In the genomic region with DNA sequence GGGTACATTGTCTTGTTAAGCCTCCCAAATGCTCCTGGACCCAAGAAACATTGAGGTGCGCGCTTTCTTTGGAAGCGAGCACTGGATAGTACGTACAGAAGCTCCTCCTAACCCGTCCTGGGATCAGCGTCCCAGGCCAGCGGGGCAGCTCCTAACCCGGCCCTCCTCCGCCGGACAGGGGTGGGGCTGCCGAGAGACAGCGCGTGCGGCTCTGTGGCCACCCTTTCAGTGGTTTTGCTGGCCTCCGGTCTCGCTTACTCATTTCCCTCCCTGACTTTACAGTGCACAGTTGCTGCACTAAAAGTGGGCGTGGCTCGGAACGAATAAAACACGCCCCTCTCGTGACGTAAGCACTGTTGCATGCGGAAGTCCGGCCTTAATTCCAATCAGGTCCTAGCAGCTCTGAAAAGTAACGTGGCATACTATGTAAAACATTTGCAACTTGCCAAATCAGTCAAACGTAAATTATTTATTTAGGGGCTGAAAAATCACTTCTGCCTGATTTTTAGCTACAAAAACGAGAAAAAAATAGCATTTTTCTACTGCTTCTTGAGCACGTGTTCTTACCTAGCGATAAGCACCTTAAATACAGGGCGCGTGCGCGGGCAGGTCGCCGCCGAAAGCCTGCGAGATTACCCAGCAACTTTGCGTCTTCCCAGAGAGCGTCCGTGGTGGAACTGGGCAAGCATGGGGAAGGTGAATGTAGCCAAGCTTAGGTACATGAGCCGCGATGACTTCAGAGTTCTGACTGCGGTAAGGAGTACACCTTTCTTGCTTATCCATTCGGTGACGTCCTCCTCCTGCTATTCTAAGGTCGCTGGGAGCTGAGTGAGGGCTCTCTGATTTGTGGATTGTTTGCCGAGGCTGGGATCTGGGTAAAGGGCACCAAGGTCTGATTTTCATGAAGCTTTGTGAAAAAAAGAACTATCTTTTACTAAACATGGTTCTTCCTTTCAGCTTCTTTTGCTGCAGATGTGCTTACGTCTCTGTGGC, we compare ENCODE assay signal across 7 mouse cellular contexts. TPM values are rescaled to one million over a fixed set of nuclear protein-coding genes. Genes with fewer than 3 reads are reported as not detected.
DNase-seq lines count a peak whose midpoint lies in the region; ATAC-seq lines count a peak whose summit lies in the region.

Riok2 (plus strand) TSS at position 392 of the 993 bp plus-strand sequence.

- peak within 1 kb of the TSS; percentile 73 for H3K4me2 ChIP-seq in embryonic facial prominence, embryonic 12.5 days (replicated peaks)
- peak within 1 kb of the TSS; percentile 56 for H3K4me2 ChIP-seq in limb, embryonic 11.5 days (ENCODE audit: low read depth, severe bottlenecking)
- peak within 1 kb of the TSS; percentile 66 for H3K4me2 ChIP-seq in midbrain, embryonic 14.5 days (ENCODE audit: low read length)

- H3K27ac ChIP-seq in embryonic facial prominence, embryonic 12.5 days, result peak within 1 kb of the TSS; percentile 89
- H3K27ac ChIP-seq in limb, embryonic 11.5 days (replicated peaks; ENCODE audit: low read depth, low read length), result peak within 1 kb of the TSS; percentile 49; the same call in 1 of the 2 replicates
- peak within 1 kb of the TSS; percentile 80 for H3K27ac ChIP-seq in midbrain, embryonic 14.5 days (replicated peaks; ENCODE audit: low read depth, low read length)

- H3K4me3 ChIP-seq in embryonic facial prominence, embryonic 12.5 days, result peak within 1 kb of the TSS; percentile 75
- H3K4me3 ChIP-seq in limb, embryonic 11.5 days (ENCODE audit: low read depth, low read length), result peak within 1 kb of the TSS; percentile 45
- H3K4me3 ChIP-seq in midbrain, embryonic 14.5 days (replicated peaks; ENCODE audit: low read depth, low read length), result peak within 1 kb of the TSS; percentile 48

- under 1% methylated on average over 48 of the region's 48 CpGs for WGBS in embryonic facial prominence, embryonic 12.5 days
- 0% methylated on average over 48 of the region's 48 CpGs for WGBS in limb, embryonic 11.5 days
- WGBS in midbrain, embryonic 14.5 days, result under 1% methylated on average over 48 of the region's 48 CpGs

- peak; percentile 97 for ATAC-seq in embryonic facial prominence, embryonic 12.5 days (ENCODE audit: insufficient number of reproducible peaks, insufficient read depth, low FRiP score, low TSS enrichment)
- ATAC-seq in limb, embryonic 11.5 days (ENCODE audit: insufficient number of reproducible peaks, low FRiP score, low TSS enrichment, low read depth), result peak; percentile 98
- ATAC-seq in midbrain, embryonic 14.5 days (ENCODE audit: low FRiP score, low TSS enrichment), result peak; percentile 99

- peak; percentile 87 for DNase-seq in adrenal gland, postnatal 25 days
- peak; percentile 100 for DNase-seq in heart, adult 11 months
- peak; percentile 97 for DNase-seq in kidney, adult 18-20 months
- DNase-seq in limb, embryonic 11.5 days (ENCODE audit: low spot score), result peak; percentile 97
- DNase-seq in midbrain, embryonic 14.5 days, result peak; percentile 99
- DNase-seq in spleen, adult 18-20 months, result peak; percentile 90 to 93

- H3K4me1 ChIP-seq in embryonic facial prominence, embryonic 12.5 days, result peaks cover 15% of the 10 kb centered on the region
- no peaks in the 10 kb centered on the region for H3K4me1 ChIP-seq in limb, embryonic 11.5 days (ENCODE audit: control insufficient read depth, insufficient read depth, low read length)
- peaks cover 11% of the 10 kb centered on the region for H3K4me1 ChIP-seq in midbrain, embryonic 14.5 days (ENCODE audit: control insufficient read depth, insufficient read depth, low read length)

- no peaks in the 10 kb centered on the region for H3K27me3 ChIP-seq in embryonic facial prominence, embryonic 12.5 days
- H3K27me3 ChIP-seq in limb, embryonic 11.5 days (ENCODE audit: control insufficient read depth, insufficient read depth, low read length), result no peaks in the 10 kb centered on the region
- no peaks in the 10 kb centered on the region for H3K27me3 ChIP-seq in midbrain, embryonic 14.5 days (ENCODE audit: control insufficient read depth, insufficient read depth, low read length)

- peaks cover 12% of the 10 kb centered on the region; the same call in 1 of the 2 replicates for H3K36me3 ChIP-seq in embryonic facial prominence, embryonic 12.5 days
- no peaks in the 10 kb centered on the region; the same call in 1 of the 2 replicates for H3K36me3 ChIP-seq in limb, embryonic 11.5 days (ENCODE audit: control insufficient read depth, insufficient read depth, low read length)
- peaks cover 12% of the 10 kb centered on the region for H3K36me3 ChIP-seq in midbrain, embryonic 14.5 days (ENCODE audit: control insufficient read depth, insufficient read depth, low read length)

- peak within 1 kb of the TSS; percentile 72 for H3K9ac ChIP-seq in embryonic facial prominence, embryonic 12.5 days
- H3K9ac ChIP-seq in limb, embryonic 11.5 days (ENCODE audit: low read length), result peak within 1 kb of the TSS; percentile 71
- H3K9ac ChIP-seq in midbrain, embryonic 14.5 days (replicated peaks; ENCODE audit: low read length), result peak within 1 kb of the TSS; percentile 70

- H3K9me3 ChIP-seq in embryonic facial prominence, embryonic 12.5 days, result no peaks in the 10 kb centered on the region
- H3K9me3 ChIP-seq in limb, embryonic 11.5 days (ENCODE audit: control insufficient read depth, low read length), result no peaks in the 10 kb centered on the region
- no peaks in the 10 kb centered on the region for H3K9me3 ChIP-seq in midbrain, embryonic 14.5 days (ENCODE audit: control insufficient read depth, low read length)

RNA-seq across cellular contexts. Expression of gene Riok2, which starts in this region (rescaled TPM):
- total RNA-seq in adrenal gland, postnatal 25 days (2021), result 37.4 and 43.5 TPM in 2 replicates
- 33.0 and 33.5 TPM in 2 replicates for polyA plus RNA-seq in embryonic facial prominence, embryonic 12.5 days (2016; fragmentation: Nextera tagmentation; extraction: Ambion mirVana)
- 33.7 and 33.9 TPM in 2 replicates for polyA plus RNA-seq in limb, embryonic 11.5 days (2014; fragmentation: Nextera tagmentation; extraction: Ambion mirVana)
- polyA plus RNA-seq in midbrain, embryonic 14.5 days (2014; fragmentation: Nextera tagmentation; extraction: Ambion mirVana), result 24.0 and 26.2 TPM in 2 replicates

Comparison
In these comparisons a context has a peak if more than half of its experiments do, and no peak if none do; other contexts are left out.
1. Peak in every context shown above with its lines: DNase-seq, ATAC-seq, H3K4me3 ChIP-seq and H3K27ac ChIP-seq.